Mouse (Mus musculus) olfactory bulb, adult 2 months (tissue): ENCODE results near the gene Fam53b.

Experiments
- CTCF ChIP-seq: fragments of 200-500 bp; IDR thresholded peaks from 2 replicates; pipeline ENCODE4 v1.5.1; 2012; ENCODE audit warnings: low read depth, mild to moderate bottlenecking, low read length, moderate library complexity; ENCODE audit not compliant: insufficient read depth
- POLR2A ChIP-seq: fragments of 200-500 bp; IDR thresholded peaks from 2 replicates; pipeline ENCODE4 v1.6.1; 2012; ENCODE audit warnings: mild to moderate bottlenecking, low read depth, low read length, moderate library complexity; ENCODE audit not compliant: insufficient read depth

- no peak for TF ChIP-seq POLR2A
- TF ChIP-seq CTCF: no peak
Observed at GRCm38 (mm10) chr7:132773011-132773705, 40.5 kb downstream of the Fam53b start.
